Mouse (Mus musculus) heart, embryonic 10.5 days (tissue): Measurements from ENCODE around the gene Grk6. TPM values are rescaled to one million over a fixed set of nuclear protein-coding genes. Genes with fewer than 3 reads are reported as not detected.
A peak's percentile ranks its signal among the peaks of the same experiment; 100 is the strongest.

Experiments used
- DNase-seq: peaks from one replicate; pipeline ENCODE4 v3.0.0-alpha.2; 2017; ENCODE audit warnings: low spot score
- H3K27ac ChIP-seq: fragments of 300-500 bp; sonication (generic); 2 replicates; pipeline ENCODE4 v1.5.1; 2016; ENCODE audit warnings: mild to moderate bottlenecking
- H3K27me3 ChIP-seq: fragments of 300-500 bp; sonication (generic); 2 replicates; pipeline ENCODE4 v1.6.1; 2016; ENCODE audit warnings: mild to moderate bottlenecking; ENCODE audit not compliant: poor library complexity, insufficient read depth, severe bottlenecking
- H3K36me3 ChIP-seq: fragments of 300-500 bp; sonication (generic); 2 replicates; pipeline ENCODE4 v1.6.1; 2016; ENCODE audit warnings: mild to moderate bottlenecking, moderate library complexity
- H3K4me1 ChIP-seq: fragments of 300-500 bp; sonication (generic); 2 replicates; pipeline ENCODE4 v1.6.1; 2016; ENCODE audit warnings: mild to moderate bottlenecking
- H3K4me3 ChIP-seq: fragments of 300-500 bp; sonication (generic); 2 replicates; pipeline ENCODE4 v1.5.1; 2016; ENCODE audit warnings: mild to moderate bottlenecking, moderate library complexity
- H3K9me3 ChIP-seq: fragments of 300-500 bp; sonication (generic); 2 replicates; pipeline ENCODE4 v1.6.1; 2016; ENCODE audit warnings: mild to moderate bottlenecking, moderate library complexity
- WGBS: fragments of 180-500 bp; shearing (Covaris S2); methylation state at CpG from one replicate; pipeline ENCODE4 v1.1.7; 2016; 5-methylcytosine and 5-hydroxymethylcytosine counted together
- polyA plus RNA-seq: library from polyadenylated mRNA; unstranded; fragments of >200 nt; fragmentation: Nextera tagmentation; extraction: Ambion mirVana; gene quantifications from 2 replicates; pipeline ENCODE4 v1.2.1, GENCODE M21; 2016

Grk6 gene
- 29.5 and 44.2 TPM in 2 replicates for polyA plus RNA-seq

DNA sequence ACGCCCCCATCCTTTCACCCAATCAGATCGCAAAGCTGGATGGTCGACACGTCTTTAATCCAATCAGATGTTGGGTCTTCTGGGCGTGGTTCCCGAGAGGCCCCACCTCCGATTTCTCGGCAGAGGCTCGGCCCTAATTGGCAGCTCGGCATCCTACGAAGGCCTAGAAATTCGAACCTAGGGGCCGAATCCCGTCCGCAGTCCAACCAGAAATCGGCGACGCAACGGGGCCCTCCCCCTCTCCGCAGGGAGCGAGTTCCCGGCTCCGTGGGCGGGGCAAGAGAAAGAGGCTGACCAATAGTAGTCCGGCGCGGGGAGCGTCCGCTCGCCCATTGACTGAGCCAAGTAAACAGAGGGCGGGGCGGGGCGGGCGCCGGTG lies at the start of gene Grk6:
Gene Grk6, plus strand, starts transcription at position 136 of the 379 bp plus-strand sequence.
- Histone ChIP-seq H3K27me3 (no peaks in the 10 kb centered on the region), H3K4me1 (peaks cover 29% of the 10 kb centered on the region), H3K9me3 (no peaks in the 10 kb centered on the region), H3K27ac (peak within 1 kb of the TSS; percentile 97), H3K36me3 (peaks cover 10% of the 10 kb centered on the region), H3K4me3 (peak within 1 kb of the TSS; percentile 85)
- WGBS = under 1% methylated on average over 35 of the region's 35 CpGs
- DNase-seq = peak; percentile 100

- Histone ChIP-seq H3K9me3 (no peaks in the 10 kb centered on the region), H3K4me1 (0 out of 2 replicates have a peak, but pooled peaks cover 3% of the 10 kb centered on the region), H3K27me3 (peaks cover 56% of the 10 kb centered on the region)
Measured at GRCm38 (mm10) chr13:55398088-55398487, 46.8 kb upstream of the Grk6 start, which contains the start of gene Slc34a1. Gene Slc34a1 (plus strand): TSS chr13:55398187.

DNA sequence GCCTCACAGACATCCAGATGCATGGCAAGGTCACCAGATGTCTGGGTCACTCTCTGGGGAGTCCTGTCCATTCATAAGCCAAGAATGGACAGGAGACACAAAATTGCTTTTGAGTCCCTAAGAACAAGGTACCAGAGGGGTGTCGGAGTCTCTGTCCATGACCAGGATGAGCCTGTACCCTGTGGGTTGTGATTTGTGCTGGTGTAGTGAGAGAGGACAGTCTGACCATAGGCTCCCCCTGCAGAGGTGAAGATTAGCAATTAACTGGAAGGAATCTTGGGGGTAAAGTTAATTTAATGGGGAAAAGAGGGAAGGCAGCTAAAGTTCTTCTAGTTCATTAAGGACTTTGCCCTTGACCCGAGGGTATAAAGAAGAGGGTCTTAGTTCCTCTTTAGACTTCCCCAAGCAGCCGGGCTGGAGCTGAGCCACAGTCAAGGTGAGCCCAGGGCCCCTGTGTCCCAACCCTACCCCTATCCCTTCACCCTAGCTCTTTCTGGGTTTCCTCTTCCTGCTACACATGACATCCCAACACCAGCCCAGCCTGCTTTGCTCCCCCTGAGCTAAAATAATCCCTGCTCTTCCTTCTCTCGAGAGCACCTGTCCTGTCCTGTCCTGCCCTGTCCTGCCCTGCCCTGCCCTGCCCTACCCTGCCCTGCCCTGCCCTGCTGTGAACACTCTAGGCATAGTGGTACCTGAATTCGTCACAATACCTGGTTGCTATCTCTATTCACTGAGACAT lies 45.4 kb upstream of the Grk6 start:
- no peak for DNase-seq
- H3K27me3 ChIP-seq = peaks cover 69% of the 10 kb centered on the region
- no peaks in the 10 kb centered on the region for H3K9me3 ChIP-seq
- 0 out of 2 replicates have a peak, but pooled peaks cover 3% of the 10 kb centered on the region for H3K4me1 ChIP-seq
- no peak overlapping the region for H3K27ac ChIP-seq
- WGBS = 58% methylated on average over 5 of the region's 5 CpGs
- H3K36me3 ChIP-seq = no peaks in the 10 kb centered on the region
- no peak overlapping the region for H3K4me3 ChIP-seq

More at GRCm38 (mm10) chr13:55398088-55398487, 46.8 kb upstream of the Grk6 start, which contains the start of gene Slc34a1:
- Histone ChIP-seq H3K4me3 (no peak within 1 kb of the TSS), H3K36me3 (no peaks in the 10 kb centered on the region), H3K27ac (no peak within 1 kb of the TSS)
- DNase-seq = no peak
- WGBS = 75% methylated on average over 1 of the region's 1 CpGs

GRCm38 (mm10) chr13:55400039-55400346 lies 44.9 kb upstream of the Grk6 start:
- H3K36me3 ChIP-seq = no peaks in the 10 kb centered on the region
- 79% methylated on average over 1 of the region's 1 CpGs for WGBS
- no peak overlapping the region for H3K4me3 ChIP-seq
- no peak for DNase-seq
- 0 out of 2 replicates have a peak, but pooled peaks cover 3% of the 10 kb centered on the region for H3K4me1 ChIP-seq
- H3K9me3 ChIP-seq = no peaks in the 10 kb centered on the region
- peaks cover 71% of the 10 kb centered on the region for H3K27me3 ChIP-seq
- H3K27ac ChIP-seq = no peak overlapping the region

- H3K36me3 ChIP-seq = no peaks in the 10 kb centered on the region
- WGBS = 73% methylated on average over 7 of the region's 7 CpGs
Measured at GRCm38 (mm10) chr13:55403266-55403665, 41.6 kb upstream of the Grk6 start.

GRCm38 (mm10) chr13:55403935-55404852 lies 40.7 kb upstream of the Grk6 start:
- WGBS = 73% methylated on average over 15 of the region's 15 CpGs
- H3K27ac ChIP-seq = no peak overlapping the region
- no peaks in the 10 kb centered on the region for H3K9me3 ChIP-seq
- DNase-seq = no peak
- peaks cover 10% of the 10 kb centered on the region; the same call in 1 of the 2 replicates for H3K4me1 ChIP-seq
- H3K27me3 ChIP-seq = peaks cover 91% of the 10 kb centered on the region
- no peak overlapping the region for H3K4me3 ChIP-seq
- no peaks in the 10 kb centered on the region for H3K36me3 ChIP-seq

More at GRCm38 (mm10) chr13:55403266-55403665, 41.6 kb upstream of the Grk6 start:
- Histone ChIP-seq H3K27me3 (peaks cover 91% of the 10 kb centered on the region), H3K27ac (no peak overlapping the region), H3K4me3 (no peak overlapping the region), H3K9me3 (no peaks in the 10 kb centered on the region), H3K4me1 (peaks cover 10% of the 10 kb centered on the region; the same call in 1 of the 2 replicates)
- no peak for DNase-seq

DNA sequence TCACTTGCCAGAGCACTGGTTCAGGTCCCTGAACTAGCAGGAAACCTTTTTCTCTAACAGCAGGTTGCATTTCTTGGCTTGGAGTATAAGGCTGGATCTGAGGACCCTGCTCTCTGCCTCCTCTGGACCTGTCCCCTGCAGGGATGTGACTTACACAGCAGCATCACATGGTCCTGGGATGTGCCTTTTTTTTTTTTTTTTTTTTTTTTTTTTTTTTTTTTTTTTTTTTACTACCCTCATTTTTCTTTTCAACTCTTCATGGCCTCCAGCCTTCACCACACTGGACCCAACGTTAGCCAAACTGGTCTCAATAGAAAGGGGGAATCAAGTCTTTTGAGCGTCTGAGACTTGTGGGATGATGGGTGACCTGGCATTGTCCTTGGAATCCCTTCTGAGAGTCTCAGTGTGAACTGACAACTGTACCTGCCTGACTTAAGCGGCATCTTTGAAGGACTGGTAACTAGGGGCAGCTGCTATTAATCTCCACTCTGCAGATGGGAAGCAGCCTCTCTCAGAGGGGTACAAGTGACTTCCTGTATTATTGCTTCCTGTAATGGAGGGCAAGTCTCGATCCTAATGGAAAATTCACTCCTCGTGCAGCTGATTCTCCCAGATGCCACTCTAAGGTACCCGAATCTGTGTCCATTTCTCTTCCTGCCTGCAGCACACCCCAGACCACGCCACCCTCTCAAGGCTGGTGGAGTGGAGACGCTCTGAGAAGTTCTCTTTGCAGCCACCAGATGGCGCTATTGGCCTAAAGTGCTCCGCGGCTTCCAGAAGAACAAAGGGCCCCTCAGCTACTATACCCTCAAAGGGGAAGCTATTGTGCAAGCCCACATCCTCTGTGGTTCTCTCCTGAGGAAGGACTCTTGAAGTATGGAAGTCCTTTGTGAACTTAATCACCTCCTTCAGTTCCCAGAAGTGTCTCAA lies 39.8 kb upstream of the Grk6 start:
- no peaks in the 10 kb centered on the region for H3K9me3 ChIP-seq
- H3K36me3 ChIP-seq = no peaks in the 10 kb centered on the region
- 18% methylated on average over 11 of the region's 11 CpGs for WGBS
- peaks cover 10% of the 10 kb centered on the region; the same call in 1 of the 2 replicates for H3K4me1 ChIP-seq
- no peak overlapping the region for H3K4me3 ChIP-seq
- H3K27ac ChIP-seq = peak overlapping the region; percentile 75; the same call in 1 of the 2 replicates
- peak; percentile 91 for DNase-seq
- peaks cover 93% of the 10 kb centered on the region for H3K27me3 ChIP-seq

DNA sequence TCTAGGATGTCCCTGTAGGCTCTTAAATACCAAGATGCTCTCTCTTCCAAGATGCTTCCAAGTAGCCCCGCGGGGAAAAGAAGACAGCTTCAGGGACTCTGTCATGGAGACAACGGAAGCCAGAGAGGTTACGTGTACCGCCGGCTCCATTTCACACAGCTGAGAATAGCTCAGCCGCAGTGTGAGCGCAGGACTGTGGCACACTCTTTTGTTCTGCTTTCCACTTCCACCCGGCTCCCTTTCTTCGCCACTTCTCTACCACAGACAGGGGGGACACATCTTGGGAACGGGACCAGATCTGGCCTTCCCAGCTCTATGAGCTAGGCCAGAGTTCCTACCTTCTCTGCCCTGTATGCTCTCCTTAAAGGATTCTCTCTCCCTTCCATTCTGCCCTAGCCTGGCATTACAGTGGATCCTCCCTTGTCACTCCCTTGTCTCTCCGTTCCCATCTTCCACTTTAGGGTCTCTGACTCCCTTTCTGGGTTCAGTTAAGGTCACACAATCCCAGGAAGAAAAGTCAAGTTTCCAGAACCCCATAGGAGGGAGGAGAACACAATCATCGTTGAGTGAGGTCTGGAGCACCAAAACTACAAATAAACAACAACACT lies 39.0 kb upstream of the Grk6 start:
- Histone ChIP-seq H3K36me3 (no peaks in the 10 kb centered on the region), H3K27ac (peak overlapping the region; percentile 75), H3K4me1 (peaks cover 10% of the 10 kb centered on the region; the same call in 1 of the 2 replicates), H3K4me3 (no peak overlapping the region), H3K27me3 (peaks cover 93% of the 10 kb centered on the region), H3K9me3 (no peaks in the 10 kb centered on the region)
- 64% methylated on average over 13 of the region's 13 CpGs for WGBS
- DNase-seq = no peak

DNA sequence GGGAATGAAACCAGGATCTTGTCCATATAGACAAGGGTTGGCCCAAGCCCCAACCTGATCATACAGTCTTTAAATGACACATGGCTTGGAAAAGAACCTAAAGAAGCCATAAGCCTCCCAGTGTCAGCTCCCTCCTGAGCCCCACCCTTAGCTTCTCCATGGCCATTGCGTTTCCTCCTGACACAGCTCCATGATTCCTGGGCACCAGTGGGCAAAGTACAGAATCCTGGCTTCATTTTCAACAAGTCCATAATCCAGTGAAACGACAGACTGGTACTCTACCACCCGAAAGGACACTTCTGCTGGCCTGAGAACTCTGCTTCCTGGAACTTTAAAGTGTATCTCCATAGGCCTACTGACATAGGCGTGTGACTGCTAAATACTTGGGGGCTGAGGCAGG lies 37.5 kb upstream of the Grk6 start:
- H3K4me3 ChIP-seq = no peak overlapping the region
- 79% methylated on average over 4 of the region's 4 CpGs for WGBS
- DNase-seq = no peak
- peaks cover 8% of the 10 kb centered on the region; the same call in 1 of the 2 replicates for H3K4me1 ChIP-seq
- no peaks in the 10 kb centered on the region for H3K9me3 ChIP-seq
- H3K36me3 ChIP-seq = no peaks in the 10 kb centered on the region
- peaks cover 94% of the 10 kb centered on the region for H3K27me3 ChIP-seq
- no peak overlapping the region for H3K27ac ChIP-seq

- Histone ChIP-seq H3K4me1 (peaks cover 8% of the 10 kb centered on the region; the same call in 1 of the 2 replicates), H3K4me3 (no peak overlapping the region), H3K27ac (no peak overlapping the region), H3K36me3 (no peaks in the 10 kb centered on the region), H3K9me3 (no peaks in the 10 kb centered on the region), H3K27me3 (peaks cover 94% of the 10 kb centered on the region)
- 75% methylated on average over 19 of the region's 19 CpGs for WGBS
- no peak for DNase-seq
Measured at GRCm38 (mm10) chr13:55408546-55409120, 36.2 kb upstream of the Grk6 start.

- H3K4me1 ChIP-seq = peaks cover 8% of the 10 kb centered on the region; the same call in 1 of the 2 replicates
- WGBS = 66% methylated on average over 7 of the region's 7 CpGs
- no peak overlapping the region for H3K4me3 ChIP-seq
- no peak for DNase-seq
- no peaks in the 10 kb centered on the region for H3K9me3 ChIP-seq
- H3K27me3 ChIP-seq = peaks cover 87% of the 10 kb centered on the region
- H3K27ac ChIP-seq = no peak overlapping the region
- no peaks in the 10 kb centered on the region for H3K36me3 ChIP-seq
Measured at GRCm38 (mm10) chr13:55411826-55412225, 33.0 kb upstream of the Grk6 start.
